Mouse (Mus musculus): ENCODE measurements around the gene Psmd1. TPM values are rescaled to one million over a fixed set of nuclear protein-coding genes. Genes with fewer than 3 reads are reported as not detected.
"Not testable (repeated sequence)": the region's sequence is repeated elsewhere in the genome, so short reads cannot be mapped to it uniquely, and the experiment has no call there.

The Psmd1 gene
- total RNA-seq (2021), result 100 to 1,000 TPM; 126 to 128 TPM
- long read RNA-seq, experiment 1, transcript Psmd1-201 (25 exons, 3,112 nt), result major isoform, 157 of 261 reads
- long read RNA-seq, experiment 1, partial matches to known transcripts, result 95 of 261 reads
- long read RNA-seq, experiment 1, other reads (novel, unspliced or antisense), result 9 of 261 reads
- long read RNA-seq, experiment 2, transcript Psmd1-201 (25 exons, 3,112 nt), result major isoform, 158 of 237 reads
- long read RNA-seq, experiment 2, partial matches to known transcripts, result 70 of 237 reads
- long read RNA-seq, experiment 2, other reads (novel, unspliced or antisense), result 8 of 237 reads

DNA sequence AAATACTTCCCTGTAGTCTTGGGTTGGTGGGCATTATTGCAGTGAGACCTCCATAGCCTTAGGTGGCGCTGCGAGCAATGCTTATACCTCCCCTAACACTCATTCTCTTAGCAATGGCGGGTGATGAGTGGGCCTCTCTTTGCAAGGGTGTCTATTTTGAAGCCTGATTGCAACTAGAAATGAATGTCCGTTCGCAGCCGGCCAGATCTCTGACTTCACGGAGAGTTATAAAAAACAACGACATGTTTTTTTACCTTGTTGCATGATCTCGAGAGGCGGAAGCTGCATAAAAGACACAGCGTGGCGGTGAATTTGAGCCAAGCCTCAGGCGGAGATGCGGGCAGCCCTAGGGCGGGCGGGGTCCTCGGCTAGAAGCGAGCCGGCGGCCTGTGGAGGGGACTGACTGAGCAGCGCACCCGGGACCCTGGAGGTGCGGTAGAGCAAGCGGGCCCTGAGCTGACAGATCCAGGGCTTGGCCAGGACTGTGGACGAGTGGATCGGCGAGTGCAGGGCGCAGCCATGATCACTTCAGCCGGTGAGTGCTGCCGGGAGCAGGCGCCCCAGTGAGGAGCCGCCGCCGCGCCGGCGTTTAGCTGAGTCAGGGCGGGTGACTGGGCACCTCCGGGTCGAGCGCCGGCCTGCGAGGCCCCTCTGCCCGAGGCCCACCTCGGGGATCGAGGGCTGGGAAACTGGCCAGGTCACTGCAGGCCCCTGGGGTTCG is at the start of gene Psmd1:
TSS of gene Psmd1 (plus strand) at position 117 of the 721 bp plus-strand sequence.
- peak; percentile 91 for DNase-seq (ENCODE audit: low spot score)

DNA sequence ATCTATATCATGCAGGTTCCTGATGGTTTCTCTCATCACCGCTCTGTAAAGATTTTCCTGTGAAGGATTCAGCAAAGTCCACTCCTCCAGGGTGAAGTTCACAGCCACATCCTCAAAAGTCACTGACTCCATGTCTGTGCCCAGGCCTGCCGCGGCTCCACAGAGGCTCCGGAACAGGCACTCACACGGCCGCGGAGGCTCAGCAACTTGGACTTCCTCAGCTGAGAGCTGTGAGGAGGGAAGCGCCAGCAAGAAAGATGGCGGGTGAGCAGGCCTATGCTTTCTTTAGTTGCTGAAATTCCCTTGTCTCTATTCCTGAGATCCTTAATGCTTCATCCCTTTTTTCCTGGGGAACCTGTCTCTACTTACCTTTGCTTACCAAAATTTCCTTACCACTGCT is 48.4 kb upstream of the Psmd1 start:
- DNase-seq (ENCODE audit: low spot score), result not testable (repeated sequence)

DNA sequence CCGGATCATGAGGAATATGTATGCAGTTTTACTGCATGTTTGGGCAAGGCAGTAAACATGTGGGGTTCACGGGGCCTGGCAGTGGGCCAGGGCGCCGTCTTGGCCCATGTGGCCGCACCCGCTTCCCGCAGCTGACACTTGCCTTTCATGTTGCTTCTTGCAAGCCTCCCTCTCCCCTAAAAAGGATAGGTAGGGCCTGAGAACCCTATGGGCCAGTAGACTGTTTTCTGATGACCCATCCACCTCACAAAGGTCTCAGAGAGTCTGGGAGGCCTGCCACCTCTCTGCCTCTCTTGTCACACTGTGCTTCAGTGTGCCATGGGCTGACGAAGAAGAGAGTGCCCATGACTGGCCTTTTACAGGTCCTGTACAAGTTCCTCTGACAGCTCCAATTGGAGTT is 47.7 kb upstream of the Psmd1 start, which contains the start of gene Spata3:
TSS of gene Spata3 (plus strand) at position 301 of the 400 bp plus-strand sequence.
- DNase-seq (ENCODE audit: low spot score), result no peak

DNA sequence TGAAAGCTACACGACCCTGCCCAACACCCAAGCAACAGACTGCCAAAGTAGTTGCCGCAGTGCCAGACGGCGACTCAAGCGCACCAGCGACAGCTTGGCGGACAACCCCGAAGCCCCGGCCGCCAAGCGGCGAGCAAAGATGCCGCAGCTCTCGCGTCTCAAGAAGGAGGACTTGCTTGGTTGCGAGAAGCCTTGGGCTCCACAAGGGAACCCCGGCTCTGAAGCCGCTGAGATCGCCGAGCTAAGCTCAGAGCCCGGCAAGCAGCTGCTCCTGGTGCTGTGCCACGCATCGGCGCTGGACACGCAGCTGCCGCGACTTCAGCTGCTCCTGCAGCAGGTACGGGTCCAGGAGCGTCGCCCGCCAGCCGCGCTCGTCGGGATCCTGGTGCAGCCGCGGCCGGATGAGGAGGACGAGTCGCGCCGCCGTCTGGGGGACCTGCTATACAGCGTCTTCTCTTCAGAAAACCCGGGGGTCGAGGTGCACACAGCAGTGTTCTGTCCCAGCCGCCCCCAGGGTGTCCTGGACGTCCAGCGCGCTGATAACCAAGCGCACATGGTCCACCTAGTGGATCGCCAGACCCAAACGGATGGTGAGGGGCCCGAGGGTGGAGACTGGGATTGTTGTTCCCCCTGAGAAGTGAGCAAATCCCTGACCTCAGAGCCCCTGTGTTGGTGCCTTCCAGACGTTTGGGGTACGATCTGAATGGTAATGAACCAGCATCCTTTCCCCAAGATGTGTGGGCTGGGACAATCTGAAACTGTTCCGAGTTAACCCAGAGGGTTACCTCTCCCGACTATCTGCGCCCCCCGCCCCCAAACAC is 45.7 kb upstream of the Psmd1 start:
- peak; percentile 6 for DNase-seq (ENCODE audit: low spot score)

DNA sequence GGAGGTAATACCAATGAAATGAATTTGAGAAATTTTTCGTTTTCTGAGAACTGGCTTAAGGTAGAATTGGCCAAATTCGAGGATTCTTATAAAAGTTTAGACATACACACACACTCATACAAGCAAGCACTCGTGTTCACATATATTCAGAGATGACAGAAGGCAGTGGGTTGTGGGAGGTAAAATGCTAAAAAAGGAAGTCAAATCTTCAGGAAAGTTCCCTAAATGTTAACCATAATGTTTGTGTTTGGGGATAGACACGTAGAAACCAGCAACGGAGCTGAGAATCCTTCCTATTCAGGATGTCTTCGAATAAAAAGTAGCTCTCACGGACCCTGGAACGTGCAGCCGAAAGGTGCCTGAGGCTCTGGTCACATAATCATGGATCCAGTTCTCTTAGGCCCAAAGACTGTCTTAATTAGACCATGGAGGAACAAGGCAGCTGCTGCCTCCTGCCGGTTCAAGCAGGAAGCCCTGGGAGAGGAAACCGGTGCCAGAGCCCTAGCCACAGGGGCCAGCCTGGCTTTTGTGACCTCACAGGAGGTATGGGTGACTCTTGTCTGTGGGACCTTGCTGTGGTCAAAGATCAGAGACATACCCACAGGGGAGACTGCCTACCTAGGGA is 42.7 kb upstream of the Psmd1 start:
- DNase-seq (ENCODE audit: low spot score), result no peak

DNA sequence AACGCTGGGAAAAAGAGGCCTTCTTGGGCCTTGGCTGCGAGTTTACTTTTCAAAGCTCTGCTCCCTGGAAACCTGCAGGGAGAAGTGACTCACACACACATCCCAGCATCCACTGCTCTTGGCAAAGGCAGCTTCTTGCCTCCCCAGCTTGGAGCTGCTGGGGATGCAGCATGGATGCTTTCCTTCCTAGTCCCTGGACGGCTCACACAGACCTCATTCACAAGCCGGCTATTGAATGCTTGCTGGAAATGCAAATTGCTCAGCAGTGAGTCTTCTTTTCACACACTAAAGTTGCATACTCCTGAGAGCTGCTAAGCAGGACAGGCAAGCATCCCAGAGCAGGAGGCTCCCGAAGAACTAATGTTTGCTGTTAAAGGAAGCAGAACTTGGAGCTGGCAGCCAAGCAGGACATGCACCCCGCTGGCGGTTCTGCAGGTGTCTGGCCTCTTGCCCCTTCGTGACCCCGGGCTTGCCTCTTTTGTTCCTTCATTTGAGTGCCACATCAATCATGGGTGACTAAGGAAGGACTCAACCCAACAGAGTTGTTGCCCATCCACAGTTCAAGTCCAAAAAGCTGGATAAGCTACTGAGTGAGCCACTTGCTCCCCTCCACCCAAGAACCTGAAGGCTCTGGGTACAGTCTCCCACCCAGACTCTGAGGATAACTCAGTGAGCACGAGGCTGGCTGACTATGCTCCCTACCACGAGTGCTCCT is 31.8 kb upstream of the Psmd1 start:
- DNase-seq (ENCODE audit: low spot score), result no peak

DNA sequence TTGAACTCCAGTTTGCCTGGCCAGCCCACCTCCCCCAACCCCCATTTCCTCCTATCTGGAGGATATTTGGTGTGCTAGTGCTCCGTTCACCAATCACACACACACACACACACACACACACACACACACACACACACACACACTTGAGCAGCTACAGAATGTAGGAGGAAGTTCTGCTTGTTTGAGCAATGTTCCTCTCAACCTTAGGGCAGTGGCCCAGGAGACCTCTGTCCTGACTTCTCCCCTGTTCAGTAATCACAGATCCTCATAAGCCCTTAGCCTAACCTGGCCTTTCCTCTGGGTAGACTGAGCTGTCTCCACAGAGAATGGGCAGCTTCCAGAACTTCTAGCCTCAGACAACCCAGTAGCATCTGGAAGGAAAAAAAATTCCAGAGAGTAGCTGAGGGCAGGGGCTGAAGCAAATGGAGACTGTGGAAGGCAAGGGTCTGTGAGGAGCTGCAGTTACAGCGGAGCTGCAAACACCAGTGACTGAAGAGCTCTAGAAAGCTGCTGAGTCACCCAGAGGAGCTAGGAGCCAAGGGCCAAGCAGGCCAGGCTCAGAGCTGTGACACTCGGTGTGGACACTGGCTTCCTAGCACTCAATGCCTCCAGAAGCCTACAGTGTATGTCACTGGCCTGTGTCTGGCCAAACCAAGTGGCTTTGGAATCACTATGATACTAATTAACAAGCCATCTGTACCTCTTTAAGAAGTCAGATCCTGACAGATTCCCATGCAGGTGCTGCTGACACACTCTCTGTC is 25.8 kb upstream of the Psmd1 start:
- peak; percentile 43 for DNase-seq (ENCODE audit: low spot score)

DNA sequence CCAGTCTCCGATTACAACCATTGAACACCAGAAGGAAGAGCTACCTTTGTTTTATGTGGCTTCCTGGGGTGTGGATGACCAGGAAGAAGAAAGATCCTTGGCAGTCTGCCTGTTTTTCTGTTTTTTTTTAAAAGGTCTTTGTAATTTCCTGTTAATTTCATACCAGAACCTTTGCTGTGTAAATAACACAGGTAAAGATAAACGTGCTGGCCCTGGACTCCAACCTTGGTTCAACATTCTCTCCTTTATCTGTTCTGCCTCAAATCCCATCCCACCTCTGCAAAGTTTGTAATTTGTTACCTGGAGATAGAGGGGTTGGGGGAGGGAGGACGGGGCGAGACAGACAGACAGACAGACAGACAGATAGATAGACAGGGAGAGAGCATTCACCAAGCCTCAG is 24.1 kb upstream of the Psmd1 start:
- DNase-seq (ENCODE audit: low spot score), result no peak

DNA sequence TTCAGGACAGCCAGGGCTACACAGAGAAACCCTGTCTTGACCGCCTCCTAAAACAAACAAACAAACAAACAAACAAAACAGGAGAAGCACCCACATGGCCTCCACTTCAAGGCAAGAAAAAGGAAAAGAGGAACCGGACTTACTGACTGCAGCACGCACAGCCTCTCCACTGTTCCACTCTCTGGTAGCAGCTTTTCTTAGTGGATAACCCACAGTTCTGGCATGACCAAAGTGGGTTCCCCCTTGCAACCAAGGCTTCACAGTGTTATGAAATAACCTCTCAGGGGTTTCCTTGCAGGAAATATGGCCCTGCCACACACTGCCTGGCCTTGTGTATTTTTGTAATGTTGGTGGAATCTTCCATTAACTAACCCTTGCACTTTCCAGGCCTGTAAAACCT is 23.4 kb upstream of the Psmd1 start:
- DNase-seq (ENCODE audit: low spot score), result no peak

DNA sequence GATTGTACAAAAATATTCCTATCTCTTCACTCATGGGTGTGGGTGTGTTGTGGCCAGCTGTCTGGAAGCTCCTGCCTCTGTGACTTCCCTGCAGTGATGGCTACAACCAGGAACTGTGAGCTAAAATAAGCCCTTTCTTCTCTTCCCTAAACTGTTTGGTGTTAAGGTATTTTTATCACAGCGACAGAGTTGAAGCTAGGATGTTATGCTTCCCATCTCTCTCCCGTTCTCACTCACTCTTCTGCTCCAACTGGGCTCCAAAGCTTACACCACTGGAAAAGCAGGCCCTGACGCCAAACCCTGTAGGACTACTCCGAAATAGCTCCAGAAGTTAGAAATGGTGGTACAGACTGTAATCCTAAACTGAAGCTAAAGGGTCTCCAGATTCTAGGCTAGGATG is 19.1 kb upstream of the Psmd1 start:
- no peak for DNase-seq (ENCODE audit: low spot score)

DNA sequence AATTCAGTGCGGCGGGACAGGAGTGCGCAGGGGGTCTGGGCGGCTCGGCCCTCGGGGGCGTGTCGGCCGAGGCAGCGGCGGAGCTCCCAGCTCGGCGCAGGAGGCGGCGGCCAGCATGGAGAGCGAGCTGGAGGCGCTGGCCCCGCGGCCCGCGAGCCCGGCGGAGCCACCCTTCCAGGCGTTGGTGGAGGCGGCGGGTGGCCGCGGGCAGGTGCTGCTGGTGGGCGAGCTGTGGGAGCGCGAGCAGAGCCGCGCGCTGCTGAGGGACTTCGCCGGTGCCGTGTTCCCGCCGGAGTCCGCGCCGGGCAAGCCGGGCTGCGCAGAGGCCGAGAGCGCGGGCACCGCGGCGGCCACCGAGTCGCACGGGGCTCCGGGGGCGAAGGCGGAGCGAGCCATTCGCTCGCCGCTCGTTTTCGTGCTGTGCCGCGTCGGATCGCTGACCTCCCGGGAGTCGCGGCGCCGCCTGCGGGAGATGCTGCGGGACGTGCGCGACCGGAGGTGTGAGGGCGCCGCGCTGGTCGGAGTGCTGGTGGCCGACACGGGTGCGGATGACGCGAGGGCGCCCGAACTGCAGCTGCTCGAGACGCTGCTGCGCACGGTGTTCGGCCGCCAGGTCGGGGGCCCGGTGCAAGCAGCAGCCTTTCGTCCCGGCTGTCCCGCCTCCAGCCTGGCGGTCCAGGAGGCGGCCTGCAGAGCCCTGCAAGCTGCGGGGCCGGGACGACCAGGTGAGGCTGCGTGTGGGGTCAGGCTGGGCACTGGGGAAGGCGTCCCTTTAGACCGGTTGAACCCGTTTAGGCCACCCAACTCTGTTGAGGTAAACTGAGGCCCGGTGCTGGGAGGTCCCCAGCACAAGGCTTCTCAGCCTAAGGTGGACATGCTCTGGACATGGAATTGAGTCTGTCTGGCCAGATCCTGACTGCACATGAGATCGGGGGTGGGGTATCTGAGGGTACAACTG is 18.1 kb upstream of the Psmd1 start, which contains the start of gene 2810459M11Rik:
TSS of gene 2810459M11Rik (plus strand) at position 16 of the 958 bp plus-strand sequence.
- DNase-seq (ENCODE audit: low spot score), result peak; percentile 9

DNA sequence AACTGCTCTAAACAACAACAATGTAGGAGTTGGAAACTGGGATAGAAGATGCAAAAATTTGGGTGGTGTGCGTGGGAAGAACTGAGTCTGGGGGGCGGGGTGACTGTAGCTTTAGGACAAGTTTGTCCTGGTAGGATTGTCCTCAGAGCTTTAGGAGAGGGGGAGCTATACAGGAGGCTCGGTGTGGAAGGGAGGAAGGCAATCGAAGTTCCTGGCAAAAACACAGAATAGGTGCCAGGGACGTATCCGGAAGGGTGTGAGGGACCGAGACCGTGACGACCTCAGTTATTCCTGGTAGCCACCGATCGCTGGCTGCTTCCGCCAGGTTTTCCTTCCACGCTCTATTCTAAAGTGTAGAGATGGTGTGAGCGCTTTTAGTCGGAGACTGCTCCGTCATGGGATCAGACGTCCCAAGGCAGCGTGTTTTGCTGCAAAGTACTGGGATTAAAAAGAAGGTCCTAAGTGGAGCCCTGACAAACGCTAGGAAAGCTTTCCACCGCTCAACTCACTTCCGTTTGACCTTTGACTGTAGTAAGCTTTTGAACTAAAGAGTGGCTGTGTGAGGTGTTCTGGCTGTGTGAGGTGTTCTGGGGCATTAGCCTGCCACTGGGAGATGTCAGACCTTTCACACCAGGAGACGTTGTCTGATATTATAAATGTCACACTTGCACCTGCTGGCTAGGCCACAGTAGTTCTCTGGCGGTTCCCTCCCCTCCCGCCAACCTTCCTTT is 17.2 kb upstream of the Psmd1 start:
- DNase-seq (ENCODE audit: low spot score), result no peak

DNA sequence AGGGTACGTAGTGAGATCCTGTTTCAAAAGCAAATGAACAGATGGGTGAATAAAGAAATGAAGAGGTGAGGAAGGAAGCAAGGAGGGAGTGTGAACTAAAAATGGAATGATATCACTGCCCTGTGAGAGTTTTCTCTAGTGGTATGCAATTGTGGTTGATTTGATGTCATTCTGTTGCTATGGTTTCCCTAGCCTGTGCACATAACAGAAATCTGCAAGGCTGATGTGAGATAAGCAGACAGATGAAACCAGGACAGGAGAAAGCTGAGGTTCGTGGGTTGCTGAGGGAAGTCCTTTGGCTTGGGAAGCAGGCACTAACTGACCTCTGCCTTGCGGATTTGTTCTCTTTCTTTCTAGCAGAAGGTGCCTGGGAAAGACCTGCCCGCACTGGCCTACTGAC is 16.0 kb upstream of the Psmd1 start:
- no peak for DNase-seq (ENCODE audit: low spot score)

DNA sequence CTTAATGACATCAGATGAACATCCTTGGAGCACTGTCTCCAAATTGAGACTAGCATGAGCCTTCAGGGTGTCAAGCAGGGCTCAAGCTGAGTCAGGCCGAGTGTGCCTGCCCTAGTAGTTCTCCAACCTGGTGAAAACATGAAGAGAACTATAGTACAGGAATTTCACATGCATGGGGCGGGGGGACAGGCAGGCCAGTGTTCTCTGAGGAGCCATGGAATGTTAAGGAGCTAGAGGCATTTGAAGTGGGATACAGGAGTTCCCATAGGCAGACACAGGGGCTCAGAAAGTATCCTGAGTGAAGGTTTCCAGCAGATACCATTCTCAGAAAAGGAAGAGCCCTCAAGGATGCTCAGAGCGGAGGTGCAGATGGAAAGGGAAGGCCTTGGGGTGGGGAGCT is 15.4 kb upstream of the Psmd1 start:
- no peak for DNase-seq (ENCODE audit: low spot score)

DNA sequence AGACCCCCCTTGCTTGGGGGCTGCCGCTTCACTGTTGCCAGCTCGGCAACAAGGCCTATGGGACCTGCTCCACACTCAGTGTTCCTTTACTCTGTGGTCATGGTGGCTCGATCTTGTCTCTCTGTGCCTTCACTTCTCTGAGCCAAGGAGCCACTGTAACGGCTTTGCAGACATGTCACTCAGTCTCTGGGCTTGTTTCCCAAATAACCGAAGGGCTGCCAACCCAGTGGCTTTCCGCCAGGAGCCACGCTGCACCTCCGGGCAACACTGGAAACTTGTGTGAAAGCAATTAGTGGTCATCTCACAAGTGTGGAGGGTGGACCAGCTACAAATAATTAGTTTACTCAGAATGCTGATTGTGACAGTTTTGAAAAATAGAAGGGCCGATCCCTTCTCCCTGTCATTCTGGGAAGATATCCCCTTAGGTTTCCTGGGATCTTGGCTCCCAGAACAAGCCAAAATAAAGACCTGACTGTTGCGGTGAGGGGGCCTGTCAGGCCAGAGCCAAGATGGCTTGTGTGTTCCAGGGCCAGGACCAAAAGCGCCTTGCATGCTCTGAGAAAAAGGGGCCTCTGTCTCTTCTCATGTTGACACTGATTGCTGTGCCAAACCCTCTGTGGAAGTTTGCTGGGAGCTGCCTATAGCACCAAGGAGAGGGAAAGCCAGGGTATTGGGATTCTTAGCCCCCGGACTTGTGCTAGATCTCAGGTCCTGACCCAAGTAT is 10.8 kb upstream of the Psmd1 start:
- peak; percentile 75 for DNase-seq (ENCODE audit: low spot score)

DNA sequence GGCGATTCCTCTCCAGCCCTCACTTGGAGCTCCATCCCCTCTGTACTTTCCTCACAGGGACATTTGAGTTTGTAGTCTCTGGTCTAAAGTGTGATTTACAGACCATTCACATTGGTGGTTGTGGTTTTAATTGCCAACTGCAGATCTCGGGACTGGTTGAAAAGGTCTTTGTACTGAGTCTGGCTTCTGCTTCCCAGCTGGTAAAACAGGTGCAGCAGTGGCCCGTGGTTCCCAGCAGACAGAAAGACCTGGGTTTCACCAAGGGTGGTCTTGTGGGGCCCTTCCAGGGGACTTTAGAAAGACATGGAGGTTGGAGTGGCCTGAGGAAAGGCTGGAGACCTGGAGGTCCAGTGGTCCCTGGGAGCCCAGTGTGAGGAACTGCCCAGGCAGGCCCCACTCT is 9.2 kb upstream of the Psmd1 start:
- no peak for DNase-seq (ENCODE audit: low spot score)

DNA sequence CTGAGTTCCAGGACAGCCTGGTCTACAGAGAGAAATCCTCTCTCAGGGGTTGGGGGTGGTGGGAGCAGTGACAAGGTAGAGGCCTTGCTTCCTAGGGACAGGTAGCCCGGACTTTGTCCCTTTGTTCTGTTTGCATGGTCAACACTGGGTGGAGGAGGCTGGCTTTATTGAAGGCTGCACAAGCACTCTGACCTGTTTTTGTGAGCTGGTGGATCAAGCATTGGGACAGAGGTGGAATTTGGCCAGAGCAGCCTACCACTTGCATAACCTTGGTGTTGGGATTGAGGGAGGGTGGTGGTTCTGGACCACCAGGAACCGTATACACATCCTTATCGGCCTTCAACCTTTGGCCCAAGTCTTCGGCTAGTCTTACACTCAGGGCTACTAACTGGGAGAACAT is 7.9 kb upstream of the Psmd1 start:
- no peak for DNase-seq (ENCODE audit: low spot score)
